Mouse (Mus musculus) cerebellum, adult 2 months (tissue): ENCODE data around the gene Susd4.

Source experiments
- CTCF ChIP-seq: fragments of 200-500 bp; IDR thresholded peaks from 2 replicates; pipeline ENCODE4 v1.5.1; 2011; ENCODE audit warnings: low read depth, mild to moderate bottlenecking, control low read depth, low read length, moderate library complexity, borderline replicate concordance; ENCODE audit not compliant: insufficient read depth
- POLR2A ChIP-seq: fragments of 200-500 bp; IDR thresholded peaks from 2 replicates; pipeline ENCODE4 v1.6.1; 2011; ENCODE audit warnings: low read length, control low read depth, borderline replicate concordance; ENCODE audit not compliant: insufficient read depth

- no peak for TF ChIP-seq CTCF
- TF ChIP-seq POLR2A, result no peak
Observed at GRCm38 (mm10) chr1:182735891-182736290, 27.8 kb upstream of the Susd4 start.
